Mouse (Mus musculus): ENCODE measurements around the gene Pikfyve. TPM values are rescaled to one million over a fixed set of nuclear protein-coding genes. Genes with fewer than 3 reads are reported as not detected.

Gene Pikfyve
- total RNA-seq, 1 experiment, result 30.4 TPM

- in situ Hi-C loops (cut with MboI; ENCODE audit: low sequenced_read_pairs in 2 of 2, unreplicated experiment in 2 of 2), result no loop called here
- H3K9me3 ChIP-seq (ENCODE audit: control insufficient read depth, insufficient read depth, low read depth, low read length), result no peaks in the 10 kb centered on the region
- TF ChIP-seq ZNF384 (IDR thresholded peaks at IDR 0.05; ENCODE audit: low read depth, low read length), result no peak
- no peak for TF ChIP-seq MAFK (IDR thresholded peaks at IDR 0.05; ENCODE audit: insufficient read depth, low read depth, low read length)
- TF ChIP-seq ZC3H11A (IDR thresholded peaks at IDR 0.05; ENCODE audit: borderline replicate concordance, low read depth, low read length), result no peak
- no peak for TF ChIP-seq CHD2 (IDR thresholded peaks at IDR 0.05; ENCODE audit: low read depth, low read length)
- no peak for TF ChIP-seq HCFC1 (IDR thresholded peaks at IDR 0.05; ENCODE audit: borderline replicate concordance, insufficient read depth, low read length)
- no peak overlapping the region for H3K4me3 ChIP-seq (ENCODE audit: insufficient read depth in 1 of 2, low read depth in 1 of 2, low read length in 2 of 2, poor library complexity in 1 of 2, severe bottlenecking in 1 of 2)
- no peak overlapping the region for H3K9ac ChIP-seq (ENCODE audit: insufficient read depth, low read depth, low read length, poor library complexity, severe bottlenecking)
- H3K27ac ChIP-seq (ENCODE audit: insufficient read depth, low read depth, low read length, poor library complexity, severe bottlenecking), result no peak overlapping the region
- H3K36me3 ChIP-seq (ENCODE audit: control insufficient read depth, insufficient read depth, low read length, poor library complexity, severe bottlenecking), result no peaks in the 10 kb centered on the region
- H3K4me1 ChIP-seq (ENCODE audit: control insufficient read depth in 2 of 2, insufficient read depth in 2 of 2, low read length in 2 of 2, poor library complexity in 1 of 2), result no peaks in the 10 kb centered on the region
- no peak for DNase-seq (ENCODE audit: low read depth, low spot score)
These were observed 39.2 kb upstream of the Pikfyve start for GRCm38 (mm10) chr1:65147326-65147725.

GRCm38 (mm10) chr1:65147971-65148370 is 38.5 kb upstream of the Pikfyve start:
- TF ChIP-seq MAFK (IDR thresholded peaks at IDR 0.05; ENCODE audit: insufficient read depth, low read depth, low read length) (no peak), HCFC1 (IDR thresholded peaks at IDR 0.05; ENCODE audit: borderline replicate concordance, insufficient read depth, low read length) (no peak), ZC3H11A (IDR thresholded peaks at IDR 0.05; ENCODE audit: borderline replicate concordance, low read depth, low read length) (no peak), ZNF384 (IDR thresholded peaks at IDR 0.05; ENCODE audit: low read depth, low read length) (no peak), CHD2 (IDR thresholded peaks at IDR 0.05; ENCODE audit: low read depth, low read length) (no peak)

GRCm38 (mm10) chr1:65154814-65155213 is 31.7 kb upstream of the Pikfyve start:
- Histone ChIP-seq H3K4me1 (ENCODE audit: control insufficient read depth in 2 of 2, insufficient read depth in 2 of 2, low read length in 2 of 2, poor library complexity in 1 of 2) (no peaks in the 10 kb centered on the region), H3K4me3 (ENCODE audit: insufficient read depth in 1 of 2, low read depth in 1 of 2, low read length in 2 of 2, poor library complexity in 1 of 2, severe bottlenecking in 1 of 2) (no peak overlapping the region), H3K36me3 (ENCODE audit: control insufficient read depth, insufficient read depth, low read length, poor library complexity, severe bottlenecking) (peaks cover 2% of the 10 kb centered on the region), H3K27ac (ENCODE audit: insufficient read depth, low read depth, low read length, poor library complexity, severe bottlenecking) (no peak overlapping the region), H3K9me3 (ENCODE audit: control insufficient read depth, insufficient read depth, low read depth, low read length) (no peaks in the 10 kb centered on the region), H3K9ac (ENCODE audit: insufficient read depth, low read depth, low read length, poor library complexity, severe bottlenecking) (no peak overlapping the region)
- no peak for DNase-seq (ENCODE audit: low read depth, low spot score)
- TF ChIP-seq MAFK (IDR thresholded peaks at IDR 0.05; ENCODE audit: insufficient read depth, low read depth, low read length) (no peak), ZNF384 (IDR thresholded peaks at IDR 0.05; ENCODE audit: low read depth, low read length) (no peak), CHD2 (IDR thresholded peaks at IDR 0.05; ENCODE audit: low read depth, low read length) (no peak), HCFC1 (IDR thresholded peaks at IDR 0.05; ENCODE audit: borderline replicate concordance, insufficient read depth, low read length) (no peak), ZC3H11A (IDR thresholded peaks at IDR 0.05; ENCODE audit: borderline replicate concordance, low read depth, low read length) (no peak)
- in situ Hi-C loops (cut with MboI; ENCODE audit: low sequenced_read_pairs in 2 of 2, unreplicated experiment in 2 of 2), result no loop called here

More at GRCm38 (mm10) chr1:65147971-65148370, 38.5 kb upstream of the Pikfyve start:
- H3K4me3 ChIP-seq (ENCODE audit: insufficient read depth in 1 of 2, low read depth in 1 of 2, low read length in 2 of 2, poor library complexity in 1 of 2, severe bottlenecking in 1 of 2), result no peak overlapping the region
- H3K9me3 ChIP-seq (ENCODE audit: control insufficient read depth, insufficient read depth, low read depth, low read length), result no peaks in the 10 kb centered on the region
- no peak overlapping the region for H3K27ac ChIP-seq (ENCODE audit: insufficient read depth, low read depth, low read length, poor library complexity, severe bottlenecking)
- DNase-seq (ENCODE audit: low read depth, low spot score), result no peak
- no peaks in the 10 kb centered on the region for H3K4me1 ChIP-seq (ENCODE audit: control insufficient read depth in 2 of 2, insufficient read depth in 2 of 2, low read length in 2 of 2, poor library complexity in 1 of 2)
- in situ Hi-C loops (cut with MboI; ENCODE audit: low sequenced_read_pairs in 2 of 2, unreplicated experiment in 2 of 2), result no loop called here
- H3K9ac ChIP-seq (ENCODE audit: insufficient read depth, low read depth, low read length, poor library complexity, severe bottlenecking), result no peak overlapping the region
- H3K36me3 ChIP-seq (ENCODE audit: control insufficient read depth, insufficient read depth, low read length, poor library complexity, severe bottlenecking), result no peaks in the 10 kb centered on the region

GRCm38 (mm10) chr1:65156111-65156510 is 30.4 kb upstream of the Pikfyve start:
- Histone ChIP-seq H3K36me3 (ENCODE audit: control insufficient read depth, insufficient read depth, low read length, poor library complexity, severe bottlenecking) (peaks cover 6% of the 10 kb centered on the region), H3K4me1 (ENCODE audit: control insufficient read depth in 2 of 2, insufficient read depth in 2 of 2, low read length in 2 of 2, poor library complexity in 1 of 2) (no peaks in the 10 kb centered on the region), H3K9me3 (ENCODE audit: control insufficient read depth, insufficient read depth, low read depth, low read length) (no peaks in the 10 kb centered on the region), H3K4me3 (ENCODE audit: insufficient read depth in 1 of 2, low read depth in 1 of 2, low read length in 2 of 2, poor library complexity in 1 of 2, severe bottlenecking in 1 of 2) (no peak overlapping the region), H3K9ac (ENCODE audit: insufficient read depth, low read depth, low read length, poor library complexity, severe bottlenecking) (no peak overlapping the region), H3K27ac (ENCODE audit: insufficient read depth, low read depth, low read length, poor library complexity, severe bottlenecking) (no peak overlapping the region)
- in situ Hi-C loops (cut with MboI; ENCODE audit: low sequenced_read_pairs in 2 of 2, unreplicated experiment in 2 of 2), result no loop called here
- TF ChIP-seq ZC3H11A (IDR thresholded peaks at IDR 0.05; ENCODE audit: borderline replicate concordance, low read depth, low read length) (no peak), CHD2 (IDR thresholded peaks at IDR 0.05; ENCODE audit: low read depth, low read length) (no peak), ZNF384 (IDR thresholded peaks at IDR 0.05; ENCODE audit: low read depth, low read length) (no peak), HCFC1 (IDR thresholded peaks at IDR 0.05; ENCODE audit: borderline replicate concordance, insufficient read depth, low read length) (no peak), MAFK (IDR thresholded peaks at IDR 0.05; ENCODE audit: insufficient read depth, low read depth, low read length) (no peak)
- DNase-seq (ENCODE audit: low read depth, low spot score), result no peak

GRCm38 (mm10) chr1:65162210-65162609 is 24.3 kb upstream of the Pikfyve start:
- no peaks in the 10 kb centered on the region for H3K4me1 ChIP-seq (ENCODE audit: control insufficient read depth in 2 of 2, insufficient read depth in 2 of 2, low read length in 2 of 2, poor library complexity in 1 of 2)
- H3K27ac ChIP-seq (ENCODE audit: insufficient read depth, low read depth, low read length, poor library complexity, severe bottlenecking), result no peak overlapping the region
- no peak overlapping the region for H3K9ac ChIP-seq (ENCODE audit: insufficient read depth, low read depth, low read length, poor library complexity, severe bottlenecking)
- H3K9me3 ChIP-seq (ENCODE audit: control insufficient read depth, insufficient read depth, low read depth, low read length), result no peaks in the 10 kb centered on the region
- peaks cover 27% of the 10 kb centered on the region for H3K36me3 ChIP-seq (ENCODE audit: control insufficient read depth, insufficient read depth, low read length, poor library complexity, severe bottlenecking)
- TF ChIP-seq MAFK (IDR thresholded peaks at IDR 0.05; ENCODE audit: insufficient read depth, low read depth, low read length) (no peak), CHD2 (IDR thresholded peaks at IDR 0.05; ENCODE audit: low read depth, low read length) (no peak), HCFC1 (IDR thresholded peaks at IDR 0.05; ENCODE audit: borderline replicate concordance, insufficient read depth, low read length) (no peak)
- no peak overlapping the region for H3K4me3 ChIP-seq (ENCODE audit: insufficient read depth in 1 of 2, low read depth in 1 of 2, low read length in 2 of 2, poor library complexity in 1 of 2, severe bottlenecking in 1 of 2)
- in situ Hi-C loops (cut with MboI; ENCODE audit: low sequenced_read_pairs in 2 of 2, unreplicated experiment in 2 of 2), result no loop called here
- no peak for DNase-seq (ENCODE audit: low read depth, low spot score)

All from ES-E14 (cell line).